Mouse (Mus musculus): Measurements from ENCODE around the gene Sprr2a1. TPM values are rescaled to one million over a fixed set of nuclear protein-coding genes. Genes with fewer than 3 reads are reported as not detected.
"Not testable (repeated sequence)": the region's sequence is repeated elsewhere in the genome, so short reads cannot be mapped to it uniquely, and the experiment has no call there.

The Sprr2a1 gene
- polyA plus RNA-seq, 1 experiment from 2014 or later = not detected

DNA sequence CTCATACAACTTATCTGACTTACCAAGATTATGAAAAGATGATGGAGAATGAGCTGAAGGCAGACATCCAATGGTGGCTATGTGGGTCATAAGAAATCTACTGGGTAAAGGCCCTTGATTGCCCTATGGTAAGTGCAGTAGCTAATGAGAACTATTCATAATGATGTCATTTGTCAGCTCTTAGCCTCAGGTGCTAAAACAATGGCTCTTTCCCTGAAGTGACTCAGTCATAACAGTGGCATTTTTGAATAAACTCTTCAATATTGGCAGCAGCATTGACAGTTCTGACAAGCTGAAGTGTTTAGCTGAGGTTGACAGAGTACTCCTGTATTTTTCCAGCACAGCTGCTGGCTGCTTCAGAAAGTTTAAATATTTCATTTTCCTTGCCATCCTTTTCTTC lies 32.9 kb downstream of the Sprr2a1 start:
- H3K27ac ChIP-seq; H3K79me2 ChIP-seq (ENCODE audit: inconsistent target); H3K4me3 ChIP-seq (ENCODE audit: inconsistent target); H3K36me3 ChIP-seq (ENCODE audit: inconsistent target): not testable (repeated sequence)

GRCm38 (mm10) chr3:92250450-92250849 lies 34.9 kb downstream of the Sprr2a1 start:
- not testable (repeated sequence) for H3K4me3 ChIP-seq (ENCODE audit: inconsistent target); H3K79me2 ChIP-seq (ENCODE audit: inconsistent target); H3K27ac ChIP-seq; H3K36me3 ChIP-seq (ENCODE audit: inconsistent target)
- WGBS (ENCODE audit: missing documents) = 85% methylated on average over 1 of the region's 2 CpGs

DNA sequence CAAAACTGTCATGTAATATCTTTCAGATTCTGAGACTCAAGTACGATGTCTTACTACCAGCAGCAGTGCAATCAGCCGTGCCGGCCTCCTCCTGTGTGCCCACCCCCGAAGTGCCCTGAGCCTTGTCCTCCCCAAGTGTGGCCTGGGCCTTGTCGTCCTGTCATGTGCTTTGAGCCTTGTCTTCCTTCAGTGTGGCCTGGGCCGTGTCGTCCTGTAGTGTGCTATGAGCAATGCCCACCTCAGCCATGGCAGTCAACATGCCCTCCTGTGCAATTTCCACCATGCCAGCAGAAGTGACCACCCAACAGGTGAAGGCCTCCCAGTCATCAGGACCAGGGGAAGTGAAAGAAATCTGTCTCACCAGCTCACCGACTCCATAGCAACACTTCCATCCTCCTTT lies 38.3 kb downstream of the Sprr2a1 start:
- H3K27ac ChIP-seq; H3K79me2 ChIP-seq (ENCODE audit: inconsistent target); H3K4me3 ChIP-seq (ENCODE audit: inconsistent target); H3K36me3 ChIP-seq (ENCODE audit: inconsistent target): not testable (repeated sequence)
- WGBS (ENCODE audit: missing documents) = no CpG with 5 or more reads among the region's 8 CpGs

DNA sequence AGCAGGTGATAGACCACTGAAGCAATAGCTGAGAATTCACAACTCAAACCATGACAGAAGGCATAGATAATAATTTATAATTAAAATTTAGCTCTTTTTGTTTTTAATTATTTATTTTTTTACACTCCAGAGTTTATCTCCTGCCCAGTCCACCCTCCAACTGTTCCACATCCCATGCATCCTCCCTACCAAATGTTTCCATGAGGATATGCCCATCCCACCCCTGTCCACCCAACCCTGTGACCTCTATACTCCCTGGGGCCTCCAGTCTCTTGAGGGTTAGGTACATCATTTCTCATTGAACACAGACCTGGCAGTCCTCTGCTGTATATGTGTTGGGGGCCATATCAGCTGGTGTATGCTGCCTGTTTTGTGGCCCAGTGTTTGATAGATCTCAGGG lies 42.9 kb downstream of the Sprr2a1 start:
- not testable (repeated sequence) for H3K27ac ChIP-seq

GRCm38 (mm10) chr3:92263462-92263861 lies 47.9 kb downstream of the Sprr2a1 start:
- not testable (repeated sequence) for H3K79me2 ChIP-seq (ENCODE audit: inconsistent target)

More for the DNA sequence above, 42.9 kb downstream of the Sprr2a1 start:
- H3K4me3 ChIP-seq (ENCODE audit: inconsistent target); H3K79me2 ChIP-seq (ENCODE audit: inconsistent target); H3K36me3 ChIP-seq (ENCODE audit: inconsistent target): not testable (repeated sequence)

More at GRCm38 (mm10) chr3:92263462-92263861, 47.9 kb downstream of the Sprr2a1 start:
- not testable (repeated sequence) for H3K27ac ChIP-seq; H3K4me3 ChIP-seq (ENCODE audit: inconsistent target); H3K36me3 ChIP-seq (ENCODE audit: inconsistent target)
- WGBS (ENCODE audit: missing documents) = no CpG with 5 or more reads among the region's 2 CpGs

Other genes starting within 250 kb of the Sprr2a1 start
- gene Pglyrp3, start 201.2 kb upstream of the Sprr2a1 start, polyA plus RNA-seq (2018) = not detected in 3 replicates
- not detected in 3 replicates for gene Lor, start 132.7 kb upstream of the Sprr2a1 start, polyA plus RNA-seq (2018)
- gene Prr9, start 91.9 kb upstream of the Sprr2a1 start, polyA plus RNA-seq (2018) = not detected in 3 replicates
- gene Lelp1, start 73.1 kb upstream of the Sprr2a1 start, polyA plus RNA-seq (2018) = not detected in 3 replicates
- gene Sprr2a2, start 121 bp downstream of the Sprr2a1 start, polyA plus RNA-seq (2018) = not detected in 3 replicates
- not detected in 3 replicates for gene Sprr2a3, start 69.6 kb downstream of the Sprr2a1 start, polyA plus RNA-seq (2018)
- not detected in 3 replicates for gene Sprr2b, start 100.8 kb downstream of the Sprr2a1 start, polyA plus RNA-seq (2018)
- gene Sprr2d, start 123.3 kb downstream of the Sprr2a1 start, polyA plus RNA-seq (2018) = not detected in 3 replicates
- not detected in 3 replicates for gene Sprr2e, start 136.3 kb downstream of the Sprr2a1 start, polyA plus RNA-seq (2018)
- not detected in 3 replicates for gene Sprr2f, start 149.4 kb downstream of the Sprr2a1 start, polyA plus RNA-seq (2018)
- not detected in 3 replicates for gene Sprr2h, start 169.9 kb downstream of the Sprr2a1 start, polyA plus RNA-seq (2018)
- not detected in 3 replicates for gene Sprr2i, start 192.2 kb downstream of the Sprr2a1 start, polyA plus RNA-seq (2018)
- gene Sprr2j-ps, start 202.3 kb downstream of the Sprr2a1 start, polyA plus RNA-seq (2018) = not detected in 3 replicates
- gene Gm9774, start 213.6 kb downstream of the Sprr2a1 start, polyA plus RNA-seq (2018) = 0.59 to 4.8 TPM (median 3.2 TPM) in 3 replicates
- gene Sprr2k, start 216.8 kb downstream of the Sprr2a1 start, polyA plus RNA-seq (2018) = not detected in 3 replicates
- not detected in 3 replicates for gene Sprr1b, start 223.0 kb downstream of the Sprr2a1 start, polyA plus RNA-seq (2018)
- gene Sprr3, start 242.9 kb downstream of the Sprr2a1 start, polyA plus RNA-seq (2018) = not detected in 3 replicates

Measured in macrophage (primary cell).